8 mouse cellular contexts compared by ENCODE assay signal in the genomic region with DNA sequence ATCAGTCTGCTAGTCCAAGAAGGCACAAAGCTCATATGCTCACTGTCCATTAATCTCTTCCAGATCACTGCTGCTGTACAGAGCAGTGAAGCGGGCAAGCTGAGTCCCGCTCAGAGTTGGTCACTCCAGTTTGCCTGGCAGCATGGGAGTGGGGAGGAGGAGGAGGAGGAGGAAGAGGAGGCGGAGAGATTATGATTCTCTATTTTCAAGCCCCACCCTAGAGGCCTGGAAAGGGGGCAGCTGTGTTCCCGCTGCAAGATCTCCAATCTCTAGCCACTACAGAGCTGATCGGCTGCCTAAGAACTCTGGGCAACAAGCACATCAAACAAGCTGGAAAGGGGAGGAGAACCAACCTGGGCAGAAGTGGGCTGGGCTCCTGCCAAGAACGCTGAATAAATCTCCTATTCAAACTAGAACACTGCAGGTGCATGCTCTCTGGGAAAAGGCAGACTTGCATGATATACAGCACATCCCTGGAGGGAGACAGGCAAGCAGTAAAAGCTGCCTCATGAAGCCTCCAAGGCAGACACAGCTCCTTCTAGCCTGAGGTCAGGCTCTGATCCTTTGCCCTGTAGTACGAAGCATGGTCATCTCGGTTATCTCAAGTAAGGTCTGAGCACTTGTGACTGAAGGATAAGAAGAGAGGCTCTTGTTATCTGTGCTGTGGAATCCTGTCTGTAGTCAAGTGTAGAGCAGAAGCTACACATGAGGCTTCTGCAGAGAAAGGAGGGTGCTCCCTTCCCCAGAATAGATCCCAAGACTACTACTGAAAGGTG. TPM values are rescaled to one million over a fixed set of nuclear protein-coding genes. Genes with fewer than 3 reads are reported as not detected.
DNase-seq lines count a peak whose midpoint lies in the region; ATAC-seq and TF ChIP-seq lines count a peak whose summit lies in the region.

No protein-coding gene starts in this region.

- no peaks in the 10 kb centered on the region for H3K27me3 ChIP-seq in erythroblast, embryonic 14.5 days (ENCODE audit: control insufficient read depth)
- H3K27me3 ChIP-seq in intestine, embryonic 15.5 days (replicated peaks): no peaks in the 10 kb centered on the region
- no peaks in the 10 kb centered on the region for H3K27me3 ChIP-seq in liver, embryonic 13.5 days
- no peaks in the 10 kb centered on the region for H3K27me3 ChIP-seq in neural tube, embryonic 12.5 days (replicated peaks)

- H3K4me1 ChIP-seq in erythroblast, embryonic 14.5 days (ENCODE audit: control insufficient read depth): peaks cover 81% of the 10 kb centered on the region
- peaks cover 53% of the 10 kb centered on the region for H3K4me1 ChIP-seq in intestine, embryonic 15.5 days (replicated peaks)
- peaks cover 96% of the 10 kb centered on the region for H3K4me1 ChIP-seq in liver, embryonic 13.5 days (replicated peaks)
- peaks cover 48% of the 10 kb centered on the region for H3K4me1 ChIP-seq in neural tube, embryonic 12.5 days

- H3K4me2 ChIP-seq in intestine, embryonic 15.5 days (replicated peaks): peak overlapping the region; percentile 26; the same call in 1 of the 2 replicates
- peak overlapping the region; percentile 70 for H3K4me2 ChIP-seq in liver, embryonic 13.5 days
- H3K4me2 ChIP-seq in neural tube, embryonic 12.5 days (replicated peaks): peak overlapping the region; percentile 34

- intact Hi-C loops in left cerebral cortex, adult 2 months (cut with DNase I): no loop called here

- ATAC-seq in intestine, embryonic 15.5 days: peak; percentile 52
- peak; percentile 72 for ATAC-seq in liver, embryonic 13.5 days (ENCODE audit: low read depth)
- ATAC-seq in neural tube, embryonic 12.5 days (ENCODE audit: low FRiP score, low read depth): peak; percentile 82
- no peak for ATAC-seq in monocyte, adult 5-6 weeks (replicated peaks; ENCODE audit: insufficient number of reproducible peaks, low FRiP score, low TSS enrichment, poor library complexity, severe bottlenecking)

- no peak overlapping the region for H3K4me3 ChIP-seq in left cerebral cortex, adult 2 months
- peak overlapping the region; percentile 47 for H3K4me3 ChIP-seq in erythroblast, embryonic 14.5 days (replicated peaks)
- H3K4me3 ChIP-seq in intestine, embryonic 15.5 days (replicated peaks): no peak overlapping the region
- peak overlapping the region; percentile 40 for H3K4me3 ChIP-seq in liver, embryonic 13.5 days (replicated peaks)
- H3K4me3 ChIP-seq in neural tube, embryonic 12.5 days: no peak overlapping the region

- no peak overlapping the region for H3K9ac ChIP-seq in intestine, embryonic 15.5 days
- peak overlapping the region; percentile 58 for H3K9ac ChIP-seq in liver, embryonic 13.5 days
- no peak overlapping the region; the same call in 1 of the 2 replicates for H3K9ac ChIP-seq in neural tube, embryonic 12.5 days

- H3K9me3 ChIP-seq in erythroblast, embryonic 14.5 days (ENCODE audit: control insufficient read depth, low read length): no peaks in the 10 kb centered on the region
- no peaks in the 10 kb centered on the region for H3K9me3 ChIP-seq in intestine, embryonic 15.5 days
- no peaks in the 10 kb centered on the region for H3K9me3 ChIP-seq in liver, embryonic 13.5 days (replicated peaks)
- no peaks in the 10 kb centered on the region for H3K9me3 ChIP-seq in neural tube, embryonic 12.5 days

- no peak for TF ChIP-seq CTCF in left cerebral cortex, adult 2 months (IDR thresholded peaks at IDR 0.05)

- H3K27ac ChIP-seq in left cerebral cortex, adult 2 months: peak overlapping the region; percentile 66; the same call in 1 of the 2 replicates
- H3K27ac ChIP-seq in intestine, embryonic 15.5 days: peak overlapping the region; percentile 66
- peak overlapping the region; percentile 80 for H3K27ac ChIP-seq in liver, embryonic 13.5 days
- peak overlapping the region; percentile 15 for H3K27ac ChIP-seq in neural tube, embryonic 12.5 days

- 37% methylated on average over 8 of the region's 8 CpGs for WGBS in intestine, embryonic 15.5 days
- 17% methylated on average over 8 of the region's 8 CpGs for WGBS in liver, embryonic 13.5 days (ENCODE audit: insufficient replicate concordance)
- 48% methylated on average over 8 of the region's 8 CpGs for WGBS in neural tube, embryonic 12.5 days

- H3K36me3 ChIP-seq in erythroblast, embryonic 14.5 days (ENCODE audit: control insufficient read depth): peaks cover 28% of the 10 kb centered on the region
- H3K36me3 ChIP-seq in intestine, embryonic 15.5 days: no peaks in the 10 kb centered on the region
- H3K36me3 ChIP-seq in liver, embryonic 13.5 days: no peaks in the 10 kb centered on the region
- H3K36me3 ChIP-seq in neural tube, embryonic 12.5 days: peaks cover 6% of the 10 kb centered on the region; the same call in 1 of the 2 replicates

- no peak for DNase-seq in left cerebral cortex, adult 2 months (ENCODE audit: extremely low spot score in 1 of 2, low spot score in 2 of 2)
- no peak for DNase-seq in left cerebral cortex, adult 11 months (ENCODE audit: low spot score)
- peak; percentile 55 for DNase-seq in liver, embryonic 13.5 days
- DNase-seq in thymus, postnatal 36 days: no peak

RNA-seq across cellular contexts. Expression of a gene that starts 33.5 kb away (rescaled TPM):
- 100 to 1,000 TPM; 133 to 148 TPM for total RNA-seq in left cerebral cortex, adult 2 months (2021)
- 17.9 and 19.4 TPM in 2 replicates for polyA plus RNA-seq in erythroblast, embryonic 14.5 days (2012)
- 44.9 and 45.8 TPM in 2 replicates for polyA plus RNA-seq in intestine, embryonic 15.5 days (2015; fragmentation: Nextera tagmentation; extraction: Ambion mirVana)
- 17.7 and 21.0 TPM in 2 replicates for polyA plus RNA-seq in liver, embryonic 13.5 days (2015; fragmentation: Nextera tagmentation; extraction: Ambion mirVana)
- polyA plus RNA-seq in neural tube, embryonic 12.5 days (2016; fragmentation: Nextera tagmentation; extraction: Ambion mirVana): 62.3 and 72.0 TPM in 2 replicates
- 24.9 to 78.8 TPM (median 41.5 TPM) in 3 replicates for total RNA-seq in monocyte, adult 5-6 weeks (2017)

RNA-seq across cellular contexts. Expression of a gene that starts 41.1 kb away (rescaled TPM):
- total RNA-seq in left cerebral cortex, adult 2 months (2021): 10 to 100 TPM; 14.3 to 14.7 TPM
- 0.14 and 0.20 TPM in 2 replicates for polyA plus RNA-seq in erythroblast, embryonic 14.5 days (2012)
- 12.1 and 12.8 TPM in 2 replicates for polyA plus RNA-seq in intestine, embryonic 15.5 days (2015; fragmentation: Nextera tagmentation; extraction: Ambion mirVana)
- 1.4 and 1.8 TPM in 2 replicates for polyA plus RNA-seq in liver, embryonic 13.5 days (2015; fragmentation: Nextera tagmentation; extraction: Ambion mirVana)
- 75.5 and 84.8 TPM in 2 replicates for polyA plus RNA-seq in neural tube, embryonic 12.5 days (2016; fragmentation: Nextera tagmentation; extraction: Ambion mirVana)
- total RNA-seq in monocyte, adult 5-6 weeks (2017): not detected in 3 replicates

Comparison
In these comparisons a context has a peak if more than half of its experiments do, and no peak if none do; other contexts are left out.
1. H3K27ac ChIP-seq: peak in every context shown above with its lines; median percentile 80 in liver, embryonic 13.5 days; 66 in left cerebral cortex, adult 2 months; 66 in intestine, embryonic 15.5 days; 15 in neural tube, embryonic 12.5 days.
2. H3K4me3 ChIP-seq: peak in erythroblast, embryonic 14.5 days (single experiment) and liver, embryonic 13.5 days (single experiment); none in left cerebral cortex, adult 2 months (single experiment), intestine, embryonic 15.5 days (single experiment) and neural tube, embryonic 12.5 days (single experiment).
3. Peak in every context shown above with its lines, with median percentiles within 50 percentile points of each other: H3K4me2 ChIP-seq.